Mouse (Mus musculus) spleen, adult 2 months (tissue): Measurements from ENCODE around the gene Neu1. TPM values are rescaled to one million over a fixed set of nuclear protein-coding genes. Genes with fewer than 3 reads are reported as not detected.

ENCODE experiments used
- DNase-seq, 2 experiments: peaks; one replicate each; pipeline versions ENCODE4 v3.0.0 to v3.0.0-alpha.2; 2012 to 2021; ENCODE audit warnings: low spot score in 2 of 2, low read depth in 1 of 2
- H3K27ac ChIP-seq: fragments of 200-500 bp; 2 replicates; pipeline ENCODE4 v1.5.1; 2012; ENCODE audit warnings: low read length, inconsistent platforms; ENCODE audit not compliant: insufficient read depth
- H3K27me3 ChIP-seq: fragments of 200-500 bp; 2 replicates; pipeline ENCODE4 v1.6.1; 2012; ENCODE audit warnings: mild to moderate bottlenecking, moderate library complexity, low read length, inconsistent platforms; ENCODE audit not compliant: control insufficient read depth, insufficient read depth
- H3K36me3 ChIP-seq: fragments of 200-500 bp; 2 replicates; pipeline ENCODE4 v1.6.1; 2012; ENCODE audit warnings: mild to moderate bottlenecking, low read length, inconsistent platforms; ENCODE audit not compliant: control insufficient read depth, insufficient read depth
- H3K4me1 ChIP-seq: fragments of 200-500 bp; 2 replicates; pipeline ENCODE4 v1.6.1; 2011; ENCODE audit warnings: inconsistent platforms; ENCODE audit not compliant: control insufficient read depth, insufficient read depth, insufficient read length
- H3K4me3 ChIP-seq: fragments of 200-500 bp; 2 replicates; pipeline ENCODE4 v1.5.1; 2011; ENCODE audit warnings: mild to moderate bottlenecking, inconsistent platforms; ENCODE audit not compliant: insufficient read depth, insufficient read length; ENCODE audit errors: extremely low read depth
- CTCF ChIP-seq: fragments of 200-500 bp; IDR thresholded peaks from 2 replicates; pipeline ENCODE4 v1.5.1; 2011; ENCODE audit warnings: mild to moderate bottlenecking, inconsistent platforms; ENCODE audit not compliant: insufficient read depth, insufficient read length, insufficient replicate concordance; ENCODE audit errors: extremely low read depth
- POLR2A ChIP-seq: fragments of 200-500 bp; IDR thresholded peaks from 2 replicates; pipeline ENCODE4 v1.6.1; 2011; ENCODE audit warnings: low read depth, low read length, inconsistent platforms
- WGBS: fragments of 180-500 bp; shearing (Covaris S2); methylation state at CpG from one replicate; pipeline ENCODE4 v1.1.7; 2018; 5-methylcytosine and 5-hydroxymethylcytosine counted together
- polyA plus RNA-seq: library from polyadenylated mRNA; depleted of rRNA; stranded (reverse); fragments of >200 nt; gene quantifications from 2 replicates; pipeline ENCODE4 v1.2.3, GENCODE M21; 2012

The Neu1 gene
- polyA plus RNA-seq, 1 experiment: 45.8 TPM

- no peaks in the 10 kb centered on the region for H3K27me3 ChIP-seq
- H3K27ac ChIP-seq: no peak overlapping the region
- TF ChIP-seq CTCF: no peak
- TF ChIP-seq POLR2A: no peak
- 59% methylated on average over 8 of the region's 8 CpGs for WGBS
- H3K4me3 ChIP-seq: no peak overlapping the region
- no peak for DNase-seq
- peaks cover 5% of the 10 kb centered on the region; the same call in 1 of the 2 replicates for H3K4me1 ChIP-seq
- H3K36me3 ChIP-seq: peaks cover 15% of the 10 kb centered on the region
Measured at GRCm38 (mm10) chr17:34934830-34935229, 3.8 kb downstream of the Neu1 start.

DNA sequence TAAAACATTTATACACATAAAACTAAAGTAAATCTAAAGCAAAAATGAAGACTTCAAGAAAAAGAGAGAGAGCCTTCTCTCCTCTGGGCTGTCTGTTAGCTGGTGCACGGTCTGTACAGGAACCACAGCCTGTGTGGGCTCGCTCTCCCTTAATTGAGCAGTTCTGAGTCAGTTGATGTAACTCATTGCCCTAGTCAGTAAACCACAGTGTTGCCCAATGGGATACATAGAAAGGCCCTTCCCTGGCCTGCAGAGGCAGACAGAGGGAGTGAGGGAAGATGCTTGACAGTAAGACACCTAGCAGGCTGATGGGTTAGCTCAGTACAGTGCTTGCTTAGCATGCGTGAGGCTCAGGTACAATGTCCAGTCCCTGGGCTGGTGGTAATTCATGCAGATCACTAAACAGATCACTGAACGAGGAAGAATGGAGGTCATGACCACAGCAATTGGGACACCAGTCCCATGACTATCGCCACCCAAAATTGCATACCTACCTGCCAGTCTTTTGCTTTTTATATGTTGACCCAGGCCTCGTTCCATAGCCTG lies 7.0 kb downstream of the Neu1 start:
- no peaks in the 10 kb centered on the region for H3K27me3 ChIP-seq
- TF ChIP-seq CTCF (no peak), POLR2A (no peak)
- peaks cover 15% of the 10 kb centered on the region for H3K36me3 ChIP-seq
- DNase-seq: no peak
- no peak overlapping the region for H3K4me3 ChIP-seq
- WGBS: 83% methylated on average over 6 of the region's 6 CpGs
- no peak overlapping the region for H3K27ac ChIP-seq
- no peaks in the 10 kb centered on the region for H3K4me1 ChIP-seq

DNA sequence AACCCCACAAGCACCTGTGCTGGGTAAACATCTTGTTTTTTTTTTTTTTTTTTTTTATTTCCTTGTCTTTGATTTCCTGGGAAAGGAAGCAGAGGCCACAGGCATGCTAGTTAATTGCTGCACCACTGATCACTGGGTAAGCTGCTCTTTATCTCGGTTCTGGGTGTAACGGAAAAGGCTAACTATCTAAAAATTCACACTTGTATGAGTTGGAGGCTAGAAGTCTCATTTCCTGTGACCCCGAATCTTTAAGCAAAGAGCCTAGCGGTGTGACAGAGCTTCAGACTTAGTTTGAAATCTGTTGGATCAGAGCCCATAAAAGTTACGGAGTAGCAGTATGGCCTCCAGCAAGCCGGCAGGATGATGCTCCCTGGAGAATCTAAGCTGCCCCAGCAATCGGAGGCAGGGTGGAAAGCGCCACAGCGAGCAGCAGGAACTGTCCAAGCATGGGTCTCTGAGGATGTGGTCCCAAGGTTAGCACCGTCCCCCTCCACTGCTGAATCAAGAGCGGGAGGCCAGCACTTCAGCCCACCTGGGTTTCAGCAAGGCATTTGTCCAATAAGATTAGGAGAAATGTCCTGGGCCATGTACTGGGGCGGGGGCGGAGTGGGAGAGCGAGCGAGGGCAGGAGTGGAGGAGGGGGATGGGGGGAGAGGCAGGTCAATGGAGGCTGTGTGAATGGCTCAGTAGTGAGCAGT lies 10.4 kb downstream of the Neu1 start:
- TF ChIP-seq POLR2A (no peak), CTCF (no peak)
- H3K4me3 ChIP-seq: peak overlapping the region; percentile 24
- H3K27me3 ChIP-seq: no peaks in the 10 kb centered on the region
- H3K27ac ChIP-seq: peak overlapping the region; percentile 48
- no peaks in the 10 kb centered on the region for H3K4me1 ChIP-seq
- no peak for DNase-seq
- peaks cover 2% of the 10 kb centered on the region; the same call in 1 of the 2 replicates for H3K36me3 ChIP-seq
- 54% methylated on average over 15 of the region's 15 CpGs for WGBS

DNA sequence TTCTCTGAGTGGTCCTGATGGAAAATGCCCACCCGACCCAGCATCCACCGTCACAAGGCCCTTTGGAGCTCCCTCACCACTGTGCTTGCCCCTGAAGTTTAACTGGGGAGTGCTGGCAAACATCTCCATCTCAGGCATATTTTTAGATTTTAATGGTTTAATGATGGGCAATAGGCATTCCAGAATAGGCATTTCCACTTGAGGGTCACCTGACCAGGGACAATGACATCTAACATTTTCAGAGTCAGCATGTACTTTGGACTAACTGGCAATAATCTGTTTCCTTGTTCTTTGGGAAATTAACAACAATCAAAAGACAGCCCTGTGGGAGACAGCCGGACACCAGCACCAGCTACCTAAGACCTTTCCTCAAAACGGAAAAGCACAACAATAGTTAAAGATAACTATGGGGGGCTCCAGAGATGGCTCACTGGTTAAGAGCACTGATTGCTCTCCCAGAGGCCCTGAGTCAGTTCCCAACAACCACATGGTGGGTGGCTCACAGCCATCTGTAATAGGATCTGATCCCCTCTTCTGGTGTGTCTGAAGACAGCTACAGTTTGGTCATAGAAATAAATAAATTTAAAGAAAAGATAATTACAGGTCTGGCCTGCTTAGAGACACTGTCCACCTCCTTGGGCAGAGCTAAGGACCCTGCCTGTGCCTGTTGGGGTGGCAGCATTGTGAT lies 12.2 kb downstream of the Neu1 start:
- no peak for DNase-seq
- Histone ChIP-seq H3K27ac (no peak overlapping the region), H3K4me3 (no peak overlapping the region), H3K36me3 (no peaks in the 10 kb centered on the region), H3K4me1 (no peaks in the 10 kb centered on the region), H3K27me3 (no peaks in the 10 kb centered on the region)
- 96% methylated on average over 4 of the region's 4 CpGs for WGBS
- TF ChIP-seq POLR2A: no peak
- TF ChIP-seq CTCF: no peak

- Histone ChIP-seq H3K4me1 (no peaks in the 10 kb centered on the region), H3K27me3 (no peaks in the 10 kb centered on the region), H3K27ac (no peak overlapping the region), H3K36me3 (no peaks in the 10 kb centered on the region), H3K4me3 (no peak overlapping the region)
- TF ChIP-seq CTCF: no peak
- no peak for DNase-seq
Measured at GRCm38 (mm10) chr17:34944362-34944761, 13.3 kb downstream of the Neu1 start.

- Histone ChIP-seq H3K27ac (no peak overlapping the region), H3K4me3 (no peak overlapping the region), H3K4me1 (peaks cover 3% of the 10 kb centered on the region; the same call in 1 of the 2 replicates), H3K27me3 (no peaks in the 10 kb centered on the region), H3K36me3 (peaks cover 2% of the 10 kb centered on the region; the same call in 1 of the 2 replicates)
- 95% methylated on average over 5 of the region's 5 CpGs for WGBS
- no peak for TF ChIP-seq CTCF
- TF ChIP-seq POLR2A: no peak
- no peak for DNase-seq
Measured at GRCm38 (mm10) chr17:34946486-34947140, 15.6 kb downstream of the Neu1 start.
